In the genomic region with DNA sequence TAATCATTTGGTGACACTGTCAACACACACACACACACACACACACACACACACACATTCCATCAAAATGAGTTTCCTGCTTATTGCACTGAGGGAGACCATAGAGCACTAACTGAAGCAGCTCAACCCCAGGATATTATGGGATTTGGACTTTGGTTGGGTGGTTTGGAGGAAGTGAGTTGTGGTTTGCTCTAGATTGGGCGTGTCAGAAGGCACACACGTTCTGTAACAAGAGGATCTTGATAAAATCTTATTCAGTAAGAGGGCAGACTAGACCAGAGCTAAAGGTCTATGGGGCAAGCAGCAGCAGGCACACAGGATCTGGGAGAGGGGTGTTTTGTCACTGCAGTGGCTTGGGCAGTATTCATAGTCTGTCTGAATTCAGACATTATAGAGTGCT, we compare ENCODE assay signal across 26 mouse cellular contexts. TPM values are rescaled to one million over a fixed set of nuclear protein-coding genes. Genes with fewer than 3 reads are reported as not detected.
A peak's percentile ranks its signal among the peaks of the same experiment; 100 is the strongest.
DNase-seq lines count a peak whose midpoint lies in the region; ATAC-seq lines count a peak whose summit lies in the region.
"Had no signal": no experiment of that assay in that cellular context is flagged by ENCODE, and none has a peak within 500 bp of the region (broad histone marks: within the 10 kb centered on the region; RNA-seq: fewer than 3 reads in every experiment).

No protein-coding gene starts in this region.

- ATAC-seq in granulocyte monocyte progenitor cell, adult 5-6 weeks (replicated peaks; ENCODE audit: poor library complexity, severe bottlenecking): peak; percentile 62
- ATAC-seq in megakaryocyte progenitor cell, adult 5-6 weeks (replicated peaks; ENCODE audit: poor library complexity): peak; percentile 52
- ATAC-seq: activated CD4-positive, CD25-positive, alpha-beta regulatory T cell, adult 4 months had no signal

- DNase-seq in urinary bladder, postnatal 14 days (ENCODE audit: low spot score): peak; percentile 3
- no peak for DNase-seq in urinary bladder, postnatal 25 days (ENCODE audit: low spot score)
- DNase-seq in thymus, postnatal 36 days: no peak
- no peak for DNase-seq in lung, postnatal 25 days (ENCODE audit: low spot score)
- DNase-seq in embryo, embryonic 11 days: no peak
- no peak for DNase-seq in left cerebral cortex, adult 9 months (ENCODE audit: low spot score in 2 of 2)
- DNase-seq: adrenal gland, adult 8-10 months; B cell, adult 2 months; heart, postnatal 36 days; kidney, adult 11 months; kidney, postnatal 14 days; lung, postnatal 36 days; midbrain, embryonic 14.5 days had no signal

RNA-seq across cellular contexts. Expression of a gene that starts 10.6 kb away (rescaled TPM):
- total RNA-seq in granulocyte monocyte progenitor cell, adult 5-6 weeks (2014; fragmentation: Nextera tagmentation): not detected in 2 replicates
- not detected in 2 replicates for total RNA-seq in granulocyte monocyte progenitor cell, adult 5-6 weeks (2017)
- total RNA-seq in megakaryocyte progenitor cell, adult 5-6 weeks (2015): not detected in 2 replicates
- not detected in 2 replicates for total RNA-seq in megakaryocyte progenitor cell, adult 5-6 weeks (2017)
- total RNA-seq: adrenal gland, adult 8-10 months; adrenal gland, postnatal 4 days; forebrain, postnatal 0 days; gastrocnemius, adult 8-10 months; heart, adult 18-20 months; heart, postnatal 36 days; hindbrain, postnatal 0 days; layer of hippocampus, postnatal 10 days; left cerebral cortex, adult 2 months; left cerebral cortex, postnatal 36 days; megakaryocyte-erythroid progenitor cell, adult 5-6 weeks; neutrophil, adult 5-6 weeks had no signal
